Mouse (Mus musculus) colon, adult 2 months (tissue): ENCODE measurements around the gene Gm13278. TPM values are rescaled to one million over a fixed set of nuclear protein-coding genes. Genes with fewer than 3 reads are reported as not detected.

Experiments
- polyA plus RNA-seq: library from polyadenylated mRNA; depleted of rRNA; stranded (reverse); fragments of >200 nt; gene quantifications from 2 replicates; pipeline ENCODE4 v1.2.3, GENCODE M21; 2012; rRNA removed

The Gm13278 gene
- polyA plus RNA-seq: not detected in 2 replicates

GRCm38 (mm10) chr4:88791250-88791649 is at the start of gene Gm13278:
Gene Gm13278 (plus strand): TSS chr4:88791550.

GRCm38 (mm10) chr4:88754818-88755340 is 36.5 kb upstream of the Gm13278 start, which contains the start of gene Gm13271:
Gene Gm13271 (plus strand): TSS chr4:88754868.

DNA sequence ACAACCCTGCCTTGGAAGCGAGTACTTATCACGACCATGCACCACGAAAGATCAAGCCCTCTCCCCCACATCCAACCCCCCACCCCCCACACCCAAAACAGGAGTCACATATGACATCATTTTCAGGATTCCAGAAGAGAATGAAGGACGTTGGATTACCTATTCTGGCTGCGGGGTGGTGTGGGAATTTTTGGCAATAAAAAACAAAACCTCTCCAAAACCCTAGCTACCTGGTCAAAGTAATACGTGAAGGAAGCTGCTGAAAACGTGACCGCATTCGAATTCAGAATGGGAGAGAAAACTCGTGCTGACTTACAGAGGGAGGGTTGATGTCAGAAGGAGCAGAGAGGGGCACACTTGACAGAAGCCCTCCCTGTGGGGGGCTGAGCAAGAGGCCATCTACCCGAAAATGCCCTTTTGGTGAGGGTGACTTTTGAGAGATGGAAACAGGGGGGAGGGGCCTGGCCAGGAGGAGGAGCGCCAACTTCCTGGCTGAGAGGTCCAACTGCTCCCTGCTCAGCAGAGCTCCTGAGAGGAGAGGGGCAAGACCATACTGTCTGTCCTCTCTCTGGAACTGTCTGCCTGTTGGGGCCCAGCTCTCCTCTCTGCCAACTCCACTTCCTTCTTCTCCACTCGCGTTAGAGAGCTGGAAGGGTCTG is 31.6 kb upstream of the Gm13278 start, which contains the start of gene Gm13283:
TSS of gene Gm13283 (plus strand) at position 510 of the 659 bp plus-strand sequence.

GRCm38 (mm10) chr4:88773534-88773933 is 17.8 kb upstream of the Gm13278 start, which contains the start of gene Gm13290:
Gene Gm13290 (plus strand): TSS chr4:88773834.

DNA sequence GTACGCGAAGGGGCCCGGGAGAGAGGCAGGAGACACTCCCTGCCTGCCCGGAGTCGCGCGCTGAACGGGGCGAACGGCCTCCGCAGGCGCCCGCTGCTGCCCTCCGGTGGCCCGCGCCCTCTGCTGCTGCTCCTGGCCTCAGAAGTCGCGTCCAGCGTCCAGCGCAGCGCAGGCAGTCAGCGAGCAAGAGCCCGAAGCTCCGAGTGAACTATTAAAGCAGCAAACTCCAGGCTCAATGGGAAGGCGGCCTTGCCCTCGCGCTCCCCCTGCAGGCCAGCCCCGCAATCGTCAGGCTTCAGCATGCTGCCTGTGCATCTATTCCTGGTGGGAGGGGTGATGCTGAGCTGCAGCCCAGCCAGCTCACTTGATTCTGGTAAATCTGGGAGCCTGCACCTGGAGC is 14.7 kb upstream of the Gm13278 start, which contains the start of gene Gm13289:
TSS of gene Gm13289 (plus strand) at position 301 of the 400 bp plus-strand sequence.

DNA sequence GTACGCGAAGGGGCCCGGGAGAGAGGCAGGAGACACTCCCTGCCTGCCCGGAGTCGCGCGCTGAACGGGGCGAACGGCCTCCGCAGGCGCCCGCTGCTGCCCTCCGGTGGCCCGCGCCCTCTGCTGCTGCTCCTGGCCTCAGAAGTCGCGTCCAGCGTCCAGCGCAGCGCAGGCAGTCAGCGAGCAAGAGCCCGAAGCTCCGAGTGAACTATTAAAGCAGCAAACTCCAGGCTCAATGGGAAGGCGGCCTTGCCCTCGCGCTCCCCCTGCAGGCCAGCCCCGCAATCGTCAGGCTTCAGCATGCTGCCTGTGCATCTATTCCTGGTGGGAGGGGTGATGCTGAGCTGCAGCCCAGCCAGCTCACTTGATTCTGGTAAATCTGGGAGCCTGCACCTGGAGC is 11.8 kb upstream of the Gm13278 start, which contains the start of gene Gm13272:
TSS of gene Gm13272 (plus strand) at position 301 of the 400 bp plus-strand sequence.

GRCm38 (mm10) chr4:88781831-88782230 is 9.5 kb upstream of the Gm13278 start, which contains the start of gene Ifnz:
Gene Ifnz (plus strand): TSS chr4:88782131.

GRCm38 (mm10) chr4:88785409-88785808 is 5.9 kb upstream of the Gm13278 start, which contains the start of gene Gm13276:
Gene Gm13276 (plus strand): TSS chr4:88785709.

DNA sequence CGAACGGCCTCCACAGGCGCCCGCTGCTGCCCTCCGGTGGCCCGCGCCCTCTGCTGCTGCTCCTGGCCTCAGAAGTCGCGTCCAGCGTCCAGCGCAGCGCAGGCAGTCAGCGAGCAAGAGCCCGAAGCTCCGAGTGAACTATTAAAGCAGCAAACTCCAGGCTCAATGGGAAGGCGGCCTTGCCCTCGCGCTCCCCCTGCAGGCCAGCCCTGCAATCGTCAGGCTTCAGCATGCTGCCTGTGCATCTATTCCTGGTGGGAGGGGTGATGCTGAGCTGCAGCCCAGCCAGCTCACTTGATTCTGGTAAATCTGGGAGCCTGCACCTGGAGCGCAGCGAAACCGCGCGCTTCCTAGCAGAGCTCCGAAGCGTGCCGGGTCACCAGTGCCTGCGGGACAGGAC is 2.9 kb upstream of the Gm13278 start, which contains the start of gene Gm13277:
TSS of gene Gm13277 (plus strand) at position 231 of the 400 bp plus-strand sequence.

GRCm38 (mm10) chr4:88793936-88794675 is 2.8 kb downstream of the Gm13278 start, which contains the start of gene Gm13275:
Gene Gm13275 (plus strand): TSS chr4:88794487.

GRCm38 (mm10) chr4:88797097-88797496 is 5.7 kb downstream of the Gm13278 start, which contains the start of gene Gm13279:
Gene Gm13279 (plus strand): TSS chr4:88797397.

DNA sequence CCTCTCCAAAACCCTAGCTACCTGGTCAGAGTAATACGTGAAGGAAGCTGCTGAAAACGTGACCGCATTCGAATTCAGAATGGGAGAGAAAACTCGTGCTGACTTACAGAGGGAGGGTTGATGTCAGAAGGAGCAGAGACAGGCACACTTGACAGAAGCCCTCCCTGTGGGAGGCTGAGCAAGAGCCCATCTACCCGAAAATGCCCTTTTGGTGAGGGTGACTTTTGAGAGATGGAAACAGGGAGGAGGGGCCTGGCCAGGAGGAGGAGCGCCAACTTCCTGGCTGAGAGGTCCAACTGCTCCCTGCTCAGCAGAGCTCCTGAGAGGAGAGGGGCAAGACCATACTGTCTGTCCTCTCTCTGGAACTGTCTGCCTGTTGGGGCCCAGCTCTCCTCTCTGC is 8.0 kb downstream of the Gm13278 start, which contains the start of gene Gm13285:
TSS of gene Gm13285 (plus strand) at position 301 of the 400 bp plus-strand sequence.

GRCm38 (mm10) chr4:88802954-88803353 is 11.6 kb downstream of the Gm13278 start, which contains the start of gene Gm13287:
Gene Gm13287 (plus strand): TSS chr4:88803254.

DNA sequence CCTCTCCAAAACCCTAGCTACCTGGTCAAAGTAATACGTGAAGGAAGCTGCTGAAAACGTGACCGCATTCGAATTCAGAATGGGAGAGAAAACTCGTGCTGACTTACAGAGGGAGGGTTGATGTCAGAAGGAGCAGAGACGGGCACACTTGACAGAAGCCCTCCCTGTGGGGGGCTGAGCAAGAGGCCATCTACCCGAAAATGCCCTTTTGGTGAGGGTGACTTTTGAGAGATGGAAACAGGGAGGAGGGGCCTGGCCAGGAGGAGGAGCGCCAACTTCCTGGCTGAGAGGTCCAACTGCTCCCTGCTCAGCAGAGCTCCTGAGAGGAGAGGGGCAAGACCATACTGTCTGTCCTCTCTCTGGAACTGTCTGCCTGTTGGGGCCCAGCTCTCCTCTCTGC is 13.9 kb downstream of the Gm13278 start, which contains the start of gene Gm13288:
TSS of gene Gm13288 (plus strand) at position 301 of the 400 bp plus-strand sequence.

GRCm38 (mm10) chr4:88815928-88816327 is 24.6 kb downstream of the Gm13278 start, which contains the start of gene Ifna7:
Gene Ifna7 (plus strand): TSS chr4:88816228.

GRCm38 (mm10) chr4:88819659-88820058 is 28.3 kb downstream of the Gm13278 start, which contains the start of gene Ifna11:
Gene Ifna11 (plus strand): TSS chr4:88819959.

DNA sequence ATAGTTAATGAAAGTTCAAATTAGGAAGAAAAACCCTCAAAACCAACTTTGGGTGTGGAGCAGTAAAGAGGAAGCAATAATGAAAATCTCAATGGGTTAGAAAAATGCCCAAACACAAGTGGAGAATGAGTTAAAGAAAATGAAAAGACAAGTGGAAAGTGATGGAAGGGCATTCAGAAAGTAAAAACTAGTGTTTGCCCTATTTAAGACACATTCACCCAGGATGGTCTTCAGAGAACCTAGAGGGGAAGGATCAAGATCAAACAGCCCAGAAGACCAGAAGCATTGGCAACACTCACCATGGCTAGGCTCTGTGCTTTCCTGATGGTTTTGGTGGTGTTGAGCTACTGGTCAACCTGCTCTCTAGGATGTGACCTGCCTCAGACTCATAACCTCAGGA is 35.8 kb downstream of the Gm13278 start, which contains the start of gene Ifna6:
TSS of gene Ifna6 (plus strand) at position 301 of the 400 bp plus-strand sequence.

DNA sequence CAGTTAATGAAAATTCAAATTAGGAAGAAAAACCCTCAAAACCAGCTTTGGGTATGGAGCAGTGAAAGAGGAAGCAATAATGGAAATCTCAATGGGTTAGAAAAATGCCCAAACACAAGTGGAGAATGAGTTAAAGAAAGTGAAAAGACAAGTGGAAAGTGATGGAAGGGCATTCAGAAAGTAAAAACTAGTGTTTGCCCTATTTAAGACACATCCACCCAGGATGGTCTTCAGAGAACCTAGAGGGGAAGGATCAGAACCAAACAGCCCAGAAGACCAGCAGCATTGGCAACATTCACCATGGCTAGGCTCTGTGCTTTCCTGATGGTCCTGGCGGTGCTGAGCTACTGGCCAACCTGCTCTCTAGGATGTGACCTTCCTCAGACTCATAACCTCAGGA is 43.9 kb downstream of the Gm13278 start, which contains the start of gene Ifna5:
TSS of gene Ifna5 (plus strand) at position 301 of the 400 bp plus-strand sequence.

DNA sequence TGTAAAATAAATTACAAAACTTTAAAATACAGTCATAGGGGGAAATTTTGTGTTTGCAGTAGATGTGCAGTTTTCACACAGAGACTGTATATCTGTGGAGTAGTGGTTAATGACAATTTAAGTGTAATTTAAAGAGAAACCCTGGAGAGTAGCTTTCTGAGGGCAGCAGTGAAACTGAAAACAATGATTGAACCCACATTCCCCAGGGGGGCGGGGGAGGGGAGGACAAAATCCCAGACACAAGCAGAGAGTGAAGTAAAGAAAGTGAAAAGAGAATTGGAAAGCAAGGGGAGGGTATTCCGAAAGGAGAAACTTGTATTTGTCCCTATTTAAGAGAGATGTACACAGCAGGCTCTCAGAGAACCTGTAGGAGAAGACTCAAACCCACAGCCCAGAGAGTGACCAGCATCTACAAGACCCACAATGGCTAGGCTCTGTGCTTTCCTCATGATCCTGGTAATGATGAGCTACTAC is 50.1 kb downstream of the Gm13278 start, which contains the start of gene Ifna4:
TSS of gene Ifna4 (plus strand) at position 424 of the 474 bp plus-strand sequence.

